In genomic region chr7:98888810-98889209, GRCm38 (mm10) we compare ENCODE assay signal across 20 mouse cellular contexts. TPM values are rescaled to one million over a fixed set of nuclear protein-coding genes. Genes with fewer than 3 reads are reported as not detected.
DNase-seq lines count a peak whose midpoint lies in the region; ATAC-seq and TF ChIP-seq lines count a peak whose summit lies in the region.
"Had no signal": no experiment of that assay in that cellular context is flagged by ENCODE, and none has a peak within 500 bp of the region (broad histone marks: within the 10 kb centered on the region; RNA-seq: fewer than 3 reads in every experiment).

No protein-coding gene starts in this region.

- H3K4me1 ChIP-seq in limb, embryonic 14.5 days (ENCODE audit: control insufficient read depth, insufficient read depth, low read length) = peaks cover 16% of the 10 kb centered on the region
- H3K4me1 ChIP-seq in limb, embryonic 10.5 days = peaks cover 48% of the 10 kb centered on the region
- peaks cover 26% of the 10 kb centered on the region for H3K4me1 ChIP-seq in hindbrain, embryonic 16.5 days (ENCODE audit: control insufficient read depth, insufficient read depth, low read depth, low read length)
- H3K4me1 ChIP-seq in neural tube, embryonic 14.5 days (ENCODE audit: control insufficient read depth, insufficient read depth, low read length) = peaks cover 27% of the 10 kb centered on the region
- no peaks in the 10 kb centered on the region; the same call in 1 of the 2 replicates for H3K4me1 ChIP-seq in heart, embryonic 11.5 days (ENCODE audit: control insufficient read depth, insufficient read depth, low read length)

- no peak for ATAC-seq in limb, embryonic 14.5 days (ENCODE audit: low FRiP score, low read depth)
- peak; percentile 71 for ATAC-seq in hindbrain, embryonic 16.5 days
- peak; percentile 80; the same call in 1 of the 2 replicates for ATAC-seq in neural tube, embryonic 14.5 days (ENCODE audit: low read depth)
- no peak for ATAC-seq in heart, embryonic 11.5 days (replicated peaks; ENCODE audit: insufficient number of reproducible peaks, low FRiP score, low TSS enrichment)

- no peak overlapping the region for H3K9ac ChIP-seq in limb, embryonic 14.5 days (ENCODE audit: low read depth, low read length, severe bottlenecking)
- H3K9ac ChIP-seq in hindbrain, embryonic 16.5 days (ENCODE audit: low read depth, low read length) = no peak overlapping the region
- no peak overlapping the region for H3K9ac ChIP-seq in neural tube, embryonic 14.5 days (replicated peaks; ENCODE audit: low read depth, low read length)
- H3K9ac ChIP-seq in heart, embryonic 11.5 days (ENCODE audit: low read depth, low read length) = no peak overlapping the region
- H3K9ac ChIP-seq: embryonic facial prominence, embryonic 12.5 days; heart, embryonic 12.5 days; limb, embryonic 12.5 days; liver, embryonic 15.5 days had no signal

- H3K4me3 ChIP-seq in limb, embryonic 14.5 days (replicated peaks; ENCODE audit: low read length) = no peak overlapping the region
- H3K4me3 ChIP-seq in limb, embryonic 10.5 days = no peak overlapping the region
- H3K4me3 ChIP-seq in hindbrain, embryonic 16.5 days (ENCODE audit: low read length) = no peak overlapping the region
- H3K4me3 ChIP-seq in neural tube, embryonic 14.5 days (ENCODE audit: low read depth, low read length) = no peak overlapping the region
- H3K4me3 ChIP-seq in heart, embryonic 11.5 days (ENCODE audit: low read depth, low read length) = no peak overlapping the region
- H3K4me3 ChIP-seq: embryonic facial prominence, embryonic 12.5 days; heart, embryonic 12.5 days; limb, embryonic 12.5 days; liver, embryonic 15.5 days had no signal

- DNase-seq in cerebellum, postnatal 10 days = peak; percentile 61 to 71
- no peak for DNase-seq in cerebellum, adult 8-10 months
- peak; percentile 24 for DNase-seq in limb, embryonic 14.5 days (ENCODE audit: low spot score)
- DNase-seq in limb, embryonic 10.5 days (ENCODE audit: low spot score) = no peak
- DNase-seq in ovary, postnatal 10 days (ENCODE audit: low spot score) = no peak
- DNase-seq: adrenal gland, adult 8-10 months; cerebellum, adult 9-11 months; gastrocnemius, postnatal 10 days; heart, postnatal 4 days; kidney, adult 2 months; kidney, postnatal 36 days; lung, postnatal 14 days; right cerebral cortex, postnatal 4 days had no signal

- H3K36me3 ChIP-seq in limb, embryonic 14.5 days (ENCODE audit: control insufficient read depth, insufficient read depth, low read length) = peaks cover 5% of the 10 kb centered on the region; the same call in 1 of the 2 replicates
- peaks cover 7% of the 10 kb centered on the region for H3K36me3 ChIP-seq in limb, embryonic 10.5 days
- H3K36me3 ChIP-seq in hindbrain, embryonic 16.5 days (ENCODE audit: control insufficient read depth, insufficient read depth, low read length) = no peaks in the 10 kb centered on the region
- H3K36me3 ChIP-seq in neural tube, embryonic 14.5 days (ENCODE audit: control insufficient read depth, insufficient read depth, low read length) = no peaks in the 10 kb centered on the region
- peaks cover 7% of the 10 kb centered on the region; the same call in 1 of the 2 replicates for H3K36me3 ChIP-seq in heart, embryonic 11.5 days (ENCODE audit: control insufficient read depth, insufficient read depth, low read length)

- no peaks in the 10 kb centered on the region for H3K9me3 ChIP-seq in limb, embryonic 14.5 days (ENCODE audit: control insufficient read depth, low read length)
- H3K9me3 ChIP-seq in limb, embryonic 10.5 days (replicated peaks) = no peaks in the 10 kb centered on the region
- no peaks in the 10 kb centered on the region for H3K9me3 ChIP-seq in hindbrain, embryonic 16.5 days (ENCODE audit: control insufficient read depth, low read length)
- no peaks in the 10 kb centered on the region for H3K9me3 ChIP-seq in neural tube, embryonic 14.5 days (ENCODE audit: control insufficient read depth, low read length)
- H3K9me3 ChIP-seq in heart, embryonic 11.5 days (replicated peaks; ENCODE audit: control insufficient read depth, low read length) = no peaks in the 10 kb centered on the region
- H3K9me3 ChIP-seq: embryonic facial prominence, embryonic 12.5 days; heart, embryonic 12.5 days; limb, embryonic 12.5 days; liver, embryonic 15.5 days had no signal

- 42% methylated on average over 5 of the region's 5 CpGs for WGBS in limb, embryonic 14.5 days
- WGBS in limb, embryonic 10.5 days = 76% methylated on average over 5 of the region's 5 CpGs
- WGBS in hindbrain, embryonic 16.5 days = 32% methylated on average over 5 of the region's 5 CpGs
- 13% methylated on average over 5 of the region's 5 CpGs for WGBS in neural tube, embryonic 14.5 days
- WGBS in heart, embryonic 11.5 days (ENCODE audit: insufficient replicate concordance) = 78% methylated on average over 5 of the region's 5 CpGs

- H3K4me2 ChIP-seq in limb, embryonic 14.5 days (replicated peaks; ENCODE audit: low read depth, low read length, severe bottlenecking) = no peak overlapping the region
- no peak overlapping the region for H3K4me2 ChIP-seq in hindbrain, embryonic 16.5 days (ENCODE audit: low read length)
- H3K4me2 ChIP-seq in neural tube, embryonic 14.5 days (ENCODE audit: low read depth, low read length) = no peak overlapping the region
- H3K4me2 ChIP-seq in heart, embryonic 11.5 days = no peak overlapping the region
- H3K4me2 ChIP-seq: embryonic facial prominence, embryonic 12.5 days; heart, embryonic 12.5 days; limb, embryonic 12.5 days; liver, embryonic 15.5 days had no signal

- no peak overlapping the region for H3K27ac ChIP-seq in limb, embryonic 14.5 days (replicated peaks; ENCODE audit: low read depth, low read length)
- no peak overlapping the region for H3K27ac ChIP-seq in limb, embryonic 10.5 days
- peak overlapping the region; percentile 61 for H3K27ac ChIP-seq in hindbrain, embryonic 16.5 days (ENCODE audit: low read depth, low read length)
- no peak overlapping the region; the same call in none of the 2 replicates for H3K27ac ChIP-seq in neural tube, embryonic 14.5 days (ENCODE audit: low read depth, low read length)
- H3K27ac ChIP-seq in heart, embryonic 11.5 days (ENCODE audit: low read depth, low read length) = no peak overlapping the region
- H3K27ac ChIP-seq: embryonic facial prominence, embryonic 12.5 days; limb, embryonic 12.5 days; liver, embryonic 15.5 days had no signal

- TF ChIP-seq POLR2A in limb, embryonic 14.5 days (IDR thresholded peaks at IDR 0.05; ENCODE audit: borderline replicate concordance, extremely low read depth, insufficient read depth, insufficient read length) = no peak

- H3K27me3 ChIP-seq in limb, embryonic 14.5 days (ENCODE audit: control insufficient read depth, insufficient read depth, low read length) = no peaks in the 10 kb centered on the region
- peaks cover 32% of the 10 kb centered on the region for H3K27me3 ChIP-seq in limb, embryonic 10.5 days (ENCODE audit: low read depth, poor library complexity, severe bottlenecking)
- H3K27me3 ChIP-seq in hindbrain, embryonic 16.5 days (replicated peaks; ENCODE audit: control insufficient read depth, insufficient read depth, low read length) = no peaks in the 10 kb centered on the region
- H3K27me3 ChIP-seq in neural tube, embryonic 14.5 days (ENCODE audit: control insufficient read depth, insufficient read depth, low read length) = no peaks in the 10 kb centered on the region
- no peaks in the 10 kb centered on the region for H3K27me3 ChIP-seq in heart, embryonic 11.5 days (ENCODE audit: control insufficient read depth, insufficient read depth, low read length)
- H3K27me3 ChIP-seq: embryonic facial prominence, embryonic 12.5 days; heart, embryonic 12.5 days; liver, embryonic 15.5 days had no signal

RNA-seq across cellular contexts. Expression of gene Wnt11, which starts 53.9 kb away (rescaled TPM):
- 115 and 178 TPM in 2 replicates for polyA plus RNA-seq in limb, embryonic 14.5 days (2012; rRNA removed)
- 39.1 and 40.1 TPM in 2 replicates for polyA plus RNA-seq in limb, embryonic 14.5 days (2014; fragmentation: Nextera tagmentation; extraction: Ambion mirVana)
- 10.3 and 19.3 TPM in 2 replicates for polyA plus RNA-seq in limb, embryonic 10.5 days (2016; fragmentation: Nextera tagmentation; extraction: Ambion mirVana)
- polyA plus RNA-seq in hindbrain, embryonic 16.5 days (2015; fragmentation: Nextera tagmentation; extraction: Ambion mirVana) = 1.4 and 2.7 TPM in 2 replicates
- polyA plus RNA-seq in neural tube, embryonic 14.5 days (2014; fragmentation: Nextera tagmentation; extraction: Ambion mirVana) = 1.0 and 1.8 TPM in 2 replicates
- polyA plus RNA-seq in heart, embryonic 11.5 days (2014; fragmentation: Nextera tagmentation; extraction: Ambion mirVana) = 24.5 and 24.7 TPM in 2 replicates

Comparison
In these comparisons a context has a peak if more than half of its experiments do, and no peak if none do; other contexts are left out.
1. DNase-seq: peak in cerebellum, postnatal 10 days (2 of 2) and limb, embryonic 14.5 days (single experiment); none in cerebellum, adult 8-10 months (single experiment), limb, embryonic 10.5 days (single experiment) and ovary, postnatal 10 days (single experiment).
2. ATAC-seq: peak in hindbrain, embryonic 16.5 days (single experiment) and neural tube, embryonic 14.5 days (single experiment); none in limb, embryonic 14.5 days (single experiment) and heart, embryonic 11.5 days (single experiment).